Mouse (Mus musculus) embryonic facial prominence, embryonic 14.5 days (tissue): ENCODE data around the gene Snx1. TPM values are rescaled to one million over a fixed set of nuclear protein-coding genes. Genes with fewer than 3 reads are reported as not detected.

Experiments
- ATAC-seq: fragments of 200-750 bp; cut with Nextera tagmentation; 2 replicates; pipeline ENCODE4 v1.8.0; 2017; ENCODE audit warnings: low read depth, moderate number of reproducible peaks, moderate TSS enrichment
- DNase-seq: peaks from one replicate; pipeline ENCODE4 v3.0.0-alpha.2; 2015; ENCODE audit warnings: low spot score
- H3K27ac ChIP-seq: fragments of 300-500 bp; sonication (generic); replicated peaks from 2 replicates; pipeline ENCODE4 v1.5.1; 2014; ENCODE audit warnings: low read depth, mild to moderate bottlenecking, low read length, moderate library complexity
- H3K27me3 ChIP-seq: fragments of 300-500 bp; sonication (generic); replicated peaks from 2 replicates; pipeline ENCODE4 v1.6.1; 2014; ENCODE audit warnings: low read length; ENCODE audit not compliant: control insufficient read depth, insufficient read depth
- H3K36me3 ChIP-seq: fragments of 300-500 bp; sonication (generic); 2 replicates; pipeline ENCODE4 v1.6.1; 2014; ENCODE audit warnings: low read length, mixed read lengths; ENCODE audit not compliant: control insufficient read depth, insufficient read depth
- H3K4me1 ChIP-seq: fragments of 300-500 bp; sonication (generic); 2 replicates; pipeline ENCODE4 v1.6.1; 2014; ENCODE audit warnings: antibody characterized with exemption, low read length; ENCODE audit not compliant: control insufficient read depth, insufficient read depth
- H3K4me2 ChIP-seq: fragments of 300-500 bp; sonication (generic); 2 replicates; pipeline ENCODE4 v1.6.1; 2014; ENCODE audit warnings: low read depth, mild to moderate bottlenecking, low read length, moderate library complexity, mixed read lengths
- H3K4me3 ChIP-seq: fragments of 300-500 bp; sonication (generic); 2 replicates; pipeline ENCODE4 v1.5.1; 2014; ENCODE audit warnings: low read depth, mild to moderate bottlenecking, low read length
- H3K9ac ChIP-seq: fragments of 300-500 bp; sonication (generic); 2 replicates; pipeline ENCODE4 v1.6.1; 2014; ENCODE audit warnings: low read depth, mild to moderate bottlenecking, low read length, moderate library complexity, mixed read lengths
- H3K9me3 ChIP-seq: fragments of 300-500 bp; sonication (generic); 2 replicates; pipeline ENCODE4 v1.6.1; 2016; ENCODE audit warnings: low read length; ENCODE audit not compliant: control insufficient read depth
- WGBS: fragments of 180-500 bp; shearing (Covaris S2); extraction: QIAGEN DNeasy Blood & Tissue Kit; methylation state at CpG from one replicate; pipeline ENCODE4 v1.1.7; 2014; 5-methylcytosine and 5-hydroxymethylcytosine counted together
- polyA plus RNA-seq: library from polyadenylated mRNA; unstranded; fragments of >200 nt; fragmentation: Nextera tagmentation; extraction: Ambion mirVana; gene quantifications from 2 replicates; pipeline ENCODE4 v1.2.1, GENCODE M21; 2014

Gene Snx1
- polyA plus RNA-seq, 1 experiment from 2014 or later = 139 TPM

DNA sequence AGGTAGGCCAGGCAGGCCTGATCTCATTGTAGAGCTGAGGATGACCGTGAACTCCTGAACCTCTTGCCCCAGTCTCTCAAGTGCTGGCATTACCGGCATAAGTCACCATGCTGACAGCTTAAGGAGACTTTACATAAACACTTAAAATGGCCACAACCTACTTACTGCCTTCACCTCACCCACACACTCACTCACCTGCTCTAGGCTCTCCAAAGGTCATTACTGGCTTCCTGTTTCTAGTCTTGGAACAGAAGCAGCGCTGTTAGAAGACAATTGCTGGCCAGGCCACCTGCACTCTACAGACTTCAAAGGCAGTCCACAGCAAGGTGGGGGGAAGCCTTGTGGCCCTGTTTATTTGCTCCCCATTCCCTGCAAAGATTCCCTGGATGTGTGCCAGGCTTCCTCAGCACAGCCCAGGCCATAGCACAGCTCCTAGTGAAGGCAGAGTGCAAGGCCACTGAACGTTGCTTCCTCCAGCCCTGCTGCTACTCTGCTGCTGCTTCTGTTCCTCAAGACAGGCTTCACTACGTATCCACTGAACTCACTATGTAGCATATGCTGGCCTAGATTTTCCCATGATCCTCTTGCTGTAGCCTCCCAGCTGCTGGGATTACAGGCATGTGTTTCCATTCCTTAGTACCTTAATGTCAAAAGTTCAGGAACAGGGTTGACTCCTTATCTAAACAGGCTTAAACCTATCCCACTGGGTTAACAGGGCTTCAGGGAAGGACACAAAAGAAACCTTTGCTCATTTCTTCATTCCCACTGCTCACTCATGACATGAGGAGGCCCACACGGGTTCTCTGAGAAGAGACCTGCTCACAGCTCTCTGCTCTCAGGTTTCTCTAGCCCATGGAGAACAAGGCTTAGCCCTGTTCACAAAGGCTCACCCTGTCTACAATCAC lies 34.8 kb downstream of the Snx1 start:
- Histone ChIP-seq H3K27ac (peak overlapping the region; percentile 5; the same call in 1 of the 2 replicates), H3K4me2 (no peak overlapping the region), H3K4me3 (no peak overlapping the region), H3K4me1 (no peaks in the 10 kb centered on the region), H3K36me3 (peaks cover 98% of the 10 kb centered on the region), H3K9me3 (no peaks in the 10 kb centered on the region), H3K27me3 (no peaks in the 10 kb centered on the region), H3K9ac (no peak overlapping the region)
- ATAC-seq (no peak), DNase-seq (peak; percentile 15)
- WGBS = 62% methylated on average over 6 of the region's 6 CpGs

DNA sequence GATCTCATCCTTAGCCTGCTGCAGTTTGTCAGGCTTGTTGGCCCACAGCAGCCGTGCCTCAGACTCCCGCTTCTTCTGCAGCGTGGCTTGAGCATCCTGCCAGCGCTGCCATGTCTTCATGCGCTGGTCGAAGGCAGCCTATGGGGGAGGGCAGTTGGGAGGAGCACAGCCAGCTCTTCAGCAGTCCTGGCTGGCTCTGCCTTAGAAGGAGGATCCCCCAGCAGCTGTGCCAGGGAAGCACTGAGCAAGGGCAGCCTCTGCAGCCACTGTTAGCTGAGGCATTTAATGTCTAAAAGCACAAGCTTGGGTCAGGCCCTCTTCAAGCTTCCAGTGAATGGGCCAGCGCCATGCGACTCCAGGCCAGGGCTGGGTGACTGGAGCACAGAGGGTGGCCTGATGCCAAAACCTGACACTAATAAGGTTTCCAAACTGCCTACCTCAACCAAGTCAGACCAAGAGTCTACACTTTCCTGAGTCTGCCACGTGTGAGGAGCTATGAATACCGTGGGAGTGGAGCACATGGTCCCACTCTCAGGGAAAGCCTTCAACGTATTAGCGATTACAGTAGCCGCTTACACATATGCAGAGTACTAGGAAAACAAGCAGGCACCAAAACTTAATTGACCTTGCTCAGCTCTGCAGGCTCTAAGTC lies 35.7 kb downstream of the Snx1 start:
- Histone ChIP-seq H3K4me1 (no peaks in the 10 kb centered on the region), H3K9ac (no peak overlapping the region), H3K4me2 (no peak overlapping the region), H3K27me3 (no peaks in the 10 kb centered on the region), H3K27ac (no peak overlapping the region), H3K4me3 (no peak overlapping the region), H3K9me3 (no peaks in the 10 kb centered on the region), H3K36me3 (peaks cover 94% of the 10 kb centered on the region)
- WGBS = 85% methylated on average over 13 of the region's 13 CpGs
- ATAC-seq (no peak), DNase-seq (no peak)

DNA sequence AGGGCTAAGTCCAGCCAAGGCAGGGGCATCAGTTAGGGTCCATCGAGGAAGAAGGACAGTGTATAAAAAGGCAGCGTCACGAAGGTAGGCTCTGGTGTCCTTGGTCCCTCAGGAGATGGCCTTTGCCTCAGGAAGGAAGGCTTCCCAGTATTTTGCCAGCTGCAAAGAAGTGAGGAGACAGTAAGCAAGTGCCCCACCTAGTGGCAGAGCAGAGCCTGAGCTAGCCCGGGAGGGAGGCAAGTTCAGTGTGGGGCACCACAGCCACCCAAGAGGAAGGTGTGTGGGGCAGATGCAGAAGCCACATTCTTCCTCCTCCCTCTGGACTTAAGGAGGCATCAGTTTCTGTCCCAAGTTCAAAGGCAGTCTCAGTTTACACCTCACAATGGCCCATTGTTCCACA lies 38.0 kb downstream of the Snx1 start:
- Histone ChIP-seq H3K36me3 (peaks cover 73% of the 10 kb centered on the region), H3K27me3 (no peaks in the 10 kb centered on the region), H3K27ac (no peak overlapping the region), H3K4me3 (no peak overlapping the region), H3K4me2 (no peak overlapping the region), H3K4me1 (no peaks in the 10 kb centered on the region), H3K9me3 (no peaks in the 10 kb centered on the region), H3K9ac (no peak overlapping the region)
- WGBS = 25% methylated on average over 4 of the region's 4 CpGs
- ATAC-seq (peak; percentile 54; the same call in 1 of the 2 replicates), DNase-seq (peak; percentile 64)

DNA sequence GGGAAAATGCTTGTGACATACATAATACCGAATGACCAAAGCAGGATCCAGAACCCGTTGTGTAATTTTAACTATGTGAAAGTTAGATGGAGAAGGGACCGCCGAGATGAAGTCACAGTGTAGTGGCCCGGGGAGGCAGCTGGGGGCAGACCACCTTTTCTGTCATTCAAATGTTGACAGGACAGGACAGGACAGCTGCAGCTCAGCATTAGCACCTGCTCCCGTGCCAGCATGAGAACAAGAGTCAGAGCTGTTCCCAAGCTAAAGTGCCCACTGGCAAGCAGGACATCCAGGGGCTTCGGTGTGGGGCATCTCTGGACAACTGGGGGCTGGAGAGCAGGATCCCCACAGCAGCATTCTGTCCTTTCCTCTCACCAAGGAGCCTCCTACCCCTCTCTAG lies 39.3 kb downstream of the Snx1 start:
- peaks cover 59% of the 10 kb centered on the region for H3K36me3 ChIP-seq
- DNase-seq = no peak
- 90% methylated on average over 7 of the region's 7 CpGs for WGBS

DNA sequence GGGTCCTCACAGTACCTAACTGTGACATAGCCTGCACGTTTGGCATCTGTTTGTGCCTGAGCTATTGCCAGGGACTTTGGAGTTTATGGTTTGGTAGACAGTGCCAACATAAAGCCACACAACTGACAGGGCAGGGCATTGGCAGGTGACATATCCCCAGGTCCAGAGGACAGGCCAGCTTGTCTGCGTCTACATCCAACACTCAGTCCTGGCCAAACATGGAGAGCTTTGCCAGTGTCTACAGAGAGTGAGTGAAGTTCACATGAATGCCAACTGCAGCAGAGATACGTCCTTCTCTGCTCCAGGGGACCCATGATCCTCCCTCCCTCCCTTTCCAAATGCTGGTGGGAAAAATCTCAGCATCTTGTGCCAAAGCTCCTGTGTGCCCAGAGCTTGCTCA lies 42.2 kb downstream of the Snx1 start:
- H3K4me1 ChIP-seq = no peaks in the 10 kb centered on the region
- H3K4me3 ChIP-seq = no peak overlapping the region
- H3K36me3 ChIP-seq = peaks cover 30% of the 10 kb centered on the region
- no peaks in the 10 kb centered on the region for H3K27me3 ChIP-seq
- ATAC-seq = no peak
- no peak overlapping the region for H3K4me2 ChIP-seq
- no peak overlapping the region for H3K27ac ChIP-seq
- H3K9ac ChIP-seq = no peak overlapping the region
- WGBS = 91% methylated on average over 3 of the region's 3 CpGs
- no peak for DNase-seq
- no peaks in the 10 kb centered on the region for H3K9me3 ChIP-seq

More for the DNA sequence above, 39.3 kb downstream of the Snx1 start:
- Histone ChIP-seq H3K9me3 (no peaks in the 10 kb centered on the region), H3K27ac (no peak overlapping the region), H3K9ac (no peak overlapping the region), H3K4me3 (no peak overlapping the region), H3K27me3 (no peaks in the 10 kb centered on the region), H3K4me1 (no peaks in the 10 kb centered on the region), H3K4me2 (no peak overlapping the region)
- no peak for ATAC-seq

DNA sequence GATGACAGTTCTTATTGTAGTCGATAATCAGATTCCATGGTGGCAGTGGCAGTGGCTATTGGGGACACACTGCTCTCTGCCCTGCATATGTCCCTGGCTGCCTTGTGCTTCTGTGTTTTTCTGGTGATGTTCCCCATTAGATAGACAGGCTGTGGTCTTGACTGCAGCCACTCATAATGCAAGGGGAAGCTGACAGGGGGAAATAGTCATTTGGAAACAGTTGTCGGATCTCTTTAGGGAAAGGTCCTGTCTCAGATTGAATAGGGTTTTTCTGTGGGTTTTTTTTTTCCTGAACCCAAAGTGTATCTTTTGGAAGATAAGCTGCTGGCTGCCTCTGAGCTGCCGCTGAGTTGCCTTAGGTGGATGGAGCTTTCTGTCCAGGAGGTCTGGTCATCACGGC lies 44.4 kb downstream of the Snx1 start:
- WGBS = 69% methylated on average over 4 of the region's 4 CpGs
- H3K36me3 ChIP-seq = peaks cover 8% of the 10 kb centered on the region
- no peak overlapping the region for H3K9ac ChIP-seq
- DNase-seq (no peak), ATAC-seq (no peak)
- H3K27me3 ChIP-seq = no peaks in the 10 kb centered on the region
- H3K4me2 ChIP-seq = no peak overlapping the region
- no peaks in the 10 kb centered on the region for H3K4me1 ChIP-seq
- H3K4me3 ChIP-seq = no peak overlapping the region
- H3K9me3 ChIP-seq = no peaks in the 10 kb centered on the region
- no peak overlapping the region for H3K27ac ChIP-seq

DNA sequence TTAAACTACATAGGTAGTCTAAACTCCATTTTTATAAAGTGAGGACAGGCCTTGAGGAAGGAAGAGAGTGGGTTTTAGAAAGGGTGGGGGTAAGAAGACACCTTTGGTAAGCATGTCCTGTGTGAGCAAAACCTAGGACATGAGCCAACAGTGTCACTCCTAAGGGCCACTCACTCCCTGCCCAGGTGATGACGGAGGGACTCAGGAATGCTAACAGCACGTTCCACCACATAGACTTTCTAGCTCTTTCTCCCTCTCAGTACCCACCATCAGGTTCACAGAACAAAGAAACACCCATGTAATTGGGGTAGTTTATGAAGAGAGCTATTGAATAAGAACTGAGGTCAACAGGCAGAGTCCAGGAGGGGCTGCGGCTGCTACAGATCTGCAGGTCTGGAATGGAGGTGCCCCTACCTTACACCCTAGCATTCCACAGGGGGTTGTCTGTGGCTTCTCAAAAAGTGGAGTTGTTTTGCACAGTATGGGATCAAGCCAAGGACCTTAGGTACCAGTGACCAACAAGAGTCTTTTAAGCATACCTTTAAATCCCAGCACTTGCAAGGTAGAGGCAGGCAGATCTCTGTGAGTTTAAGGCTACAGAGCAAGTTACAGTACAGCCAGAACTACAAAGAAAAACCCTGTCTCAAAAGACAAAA lies 45.5 kb downstream of the Snx1 start:
- Histone ChIP-seq H3K4me2 (no peak overlapping the region), H3K9ac (no peak overlapping the region), H3K4me3 (no peak overlapping the region), H3K27ac (no peak overlapping the region), H3K4me1 (no peaks in the 10 kb centered on the region), H3K27me3 (no peaks in the 10 kb centered on the region), H3K9me3 (no peaks in the 10 kb centered on the region), H3K36me3 (no peaks in the 10 kb centered on the region)
- no peak for ATAC-seq
- 72% methylated on average over 3 of the region's 3 CpGs for WGBS
- DNase-seq = no peak

DNA sequence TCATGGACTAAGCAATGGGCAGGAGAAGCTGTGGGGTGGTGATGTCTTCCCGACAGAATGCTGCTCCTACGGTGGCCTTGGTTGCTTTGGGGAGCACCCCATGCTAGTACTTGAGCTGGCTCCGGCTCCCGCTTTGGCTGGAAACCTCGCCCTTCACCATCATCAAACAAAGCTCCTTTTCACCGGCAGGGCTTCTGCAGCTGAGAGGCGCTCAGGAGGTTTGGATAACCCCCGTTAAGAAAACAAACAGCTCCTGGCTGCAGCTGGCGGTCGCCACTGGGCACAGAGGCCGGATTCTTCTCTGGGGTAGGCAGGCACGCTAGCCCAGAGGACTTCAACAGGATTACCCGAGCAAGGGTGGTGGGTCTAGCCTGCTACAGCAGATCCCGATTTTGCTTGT lies 47.9 kb downstream of the Snx1 start:
- WGBS = 4% methylated on average over 14 of the region's 14 CpGs
- H3K4me3 ChIP-seq = no peak overlapping the region
- no peaks in the 10 kb centered on the region for H3K4me1 ChIP-seq
- H3K27ac ChIP-seq = peak overlapping the region; percentile 65
- H3K36me3 ChIP-seq = no peaks in the 10 kb centered on the region
- peak overlapping the region; percentile 15; the same call in 1 of the 2 replicates for H3K4me2 ChIP-seq
- H3K27me3 ChIP-seq = no peaks in the 10 kb centered on the region
- peak; percentile 55; the same call in 1 of the 2 replicates for ATAC-seq
- H3K9ac ChIP-seq = 0 out of 2 replicates have a peak overlapping the region, but pooled peaks have one; percentile 25
- peak; percentile 56 for DNase-seq
- H3K9me3 ChIP-seq = no peaks in the 10 kb centered on the region
